Mouse (Mus musculus): ENCODE data around the gene Apba1. TPM values are rescaled to one million over a fixed set of nuclear protein-coding genes. Genes with fewer than 3 reads are reported as not detected.
A peak's percentile ranks its signal among the peaks of the same experiment; 100 is the strongest.

Gene Apba1
- total RNA-seq, 2 experiments from 2014 or later, result 0.74 to 1.7 TPM

GRCm38 (mm10) chr19:23977901-23978443, 219.3 kb downstream of the Apba1 start:
- TF ChIP-seq CTCF (IDR thresholded peaks at IDR 0.05), result no peak
- no peak overlapping the region; the same call in 1 of the 2 replicates for H3K27ac ChIP-seq
- DNase-seq, result no peak
- intact Hi-C loops (cut with DNase I), result no loop called here
- no peak overlapping the region for H3K4me3 ChIP-seq

GRCm38 (mm10) chr19:23980598-23980997, 221.9 kb downstream of the Apba1 start:
- no peak for DNase-seq
- Histone ChIP-seq H3K27ac (no peak overlapping the region), H3K4me3 (no peak overlapping the region)
- TF ChIP-seq CTCF (IDR thresholded peaks at IDR 0.05), result no peak
- intact Hi-C loops (cut with DNase I), result no loop called here

GRCm38 (mm10) chr19:23984186-23984585, 225.5 kb downstream of the Apba1 start:
- intact Hi-C loops (cut with DNase I), result no loop called here
- Histone ChIP-seq H3K4me3 (no peak overlapping the region), H3K27ac (no peak overlapping the region)
- TF ChIP-seq CTCF (IDR thresholded peaks at IDR 0.05), result no peak
- DNase-seq, result no peak

GRCm38 (mm10) chr19:23987291-23987690, 228.6 kb downstream of the Apba1 start:
- peak; percentile 17; the same call in 1 of the 2 replicates for TF ChIP-seq CTCF (IDR thresholded peaks at IDR 0.05)

GRCm38 (mm10) chr19:23988166-23988565, 229.5 kb downstream of the Apba1 start:
- Histone ChIP-seq H3K27ac (no peak overlapping the region), H3K4me3 (no peak overlapping the region)
- no peak for DNase-seq
- intact Hi-C loops (cut with DNase I), result no loop called here
- no peak for TF ChIP-seq CTCF (IDR thresholded peaks at IDR 0.05)

More at GRCm38 (mm10) chr19:23987291-23987690, 228.6 kb downstream of the Apba1 start:
- H3K27ac ChIP-seq, result peak overlapping the region; percentile 67
- H3K4me3 ChIP-seq, result no peak overlapping the region
- peak; percentile 43 for DNase-seq
- intact Hi-C loops (cut with DNase I), result no loop called here

- TF ChIP-seq CTCF (IDR thresholded peaks at IDR 0.05), result no peak
- intact Hi-C loops (cut with DNase I), result no loop called here
- DNase-seq, result peak; percentile 74
Measured at GRCm38 (mm10) chr19:23995766-23996399, 237.2 kb downstream of the Apba1 start.

More at GRCm38 (mm10) chr19:23995766-23996399, 237.2 kb downstream of the Apba1 start:
- H3K4me3 ChIP-seq, result peak overlapping the region; percentile 46
- peak overlapping the region; percentile 81 for H3K27ac ChIP-seq

Other genes starting within 250 kb of the Apba1 start
- not detected for gene 1700028P14Rik, start 106.1 kb upstream of the Apba1 start, total RNA-seq (2021)
- 10 to 100 TPM; 18.1 to 23.3 TPM for gene Ptar1, start 71.5 kb upstream of the Apba1 start, total RNA-seq (2021)

Measured in gastrocnemius, adult 2 months (tissue).